Mouse (Mus musculus) limb, embryonic 15.5 days (tissue): ENCODE measurements around the gene D430019H16Rik. TPM values are rescaled to one million over a fixed set of nuclear protein-coding genes. Genes with fewer than 3 reads are reported as not detected.

Experiments used
- ATAC-seq: fragments of 200-750 bp; cut with Nextera tagmentation; 2 replicates; pipeline ENCODE4 v1.8.0; 2017; ENCODE audit warnings: low read depth, moderate TSS enrichment; ENCODE audit not compliant: insufficient number of reproducible peaks, low FRiP score, low TSS enrichment
- H3K27ac ChIP-seq: fragments of 300-500 bp; sonication (generic); 2 replicates; pipeline ENCODE4 v1.5.1; 2015; ENCODE audit warnings: moderate library complexity, mild to moderate bottlenecking, inconsistent platforms
- H3K27me3 ChIP-seq: fragments of 300-500 bp; sonication (generic); 2 replicates; pipeline ENCODE4 v1.6.1; 2015; ENCODE audit warnings: inconsistent platforms
- H3K36me3 ChIP-seq: fragments of 300-500 bp; sonication (generic); 2 replicates; pipeline ENCODE4 v1.6.1; 2015; ENCODE audit warnings: inconsistent platforms
- H3K4me1 ChIP-seq: fragments of 300-500 bp; sonication (generic); 2 replicates; pipeline ENCODE4 v1.6.1; 2015; ENCODE audit warnings: inconsistent platforms
- H3K4me2 ChIP-seq: fragments of 300-500 bp; sonication (generic); 2 replicates; pipeline ENCODE4 v1.6.1; 2015; ENCODE audit warnings: mild to moderate bottlenecking, inconsistent platforms
- H3K4me3 ChIP-seq: fragments of 300-500 bp; sonication (generic); 2 replicates; pipeline ENCODE4 v1.5.1; 2015; ENCODE audit warnings: mild to moderate bottlenecking, inconsistent platforms
- H3K9ac ChIP-seq: fragments of 300-500 bp; sonication (generic); 2 replicates; pipeline ENCODE4 v1.6.1; 2015; ENCODE audit warnings: inconsistent platforms
- H3K9me3 ChIP-seq: fragments of 300-500 bp; sonication (generic); 2 replicates; pipeline ENCODE4 v1.6.1; 2016; ENCODE audit warnings: inconsistent platforms
- WGBS: fragments of 180-500 bp; shearing (Covaris S2); methylation state at CpG from one replicate; pipeline ENCODE4 v1.1.7; 2015; 5-methylcytosine and 5-hydroxymethylcytosine counted together
- polyA plus RNA-seq: library from polyadenylated mRNA; unstranded; fragments of >200 nt; fragmentation: Nextera tagmentation; extraction: Ambion mirVana; gene quantifications from 2 replicates; pipeline ENCODE4 v1.2.1, GENCODE M21; 2015

The D430019H16Rik gene
- polyA plus RNA-seq, 1 experiment from 2014 or later, result 2.0 TPM

DNA sequence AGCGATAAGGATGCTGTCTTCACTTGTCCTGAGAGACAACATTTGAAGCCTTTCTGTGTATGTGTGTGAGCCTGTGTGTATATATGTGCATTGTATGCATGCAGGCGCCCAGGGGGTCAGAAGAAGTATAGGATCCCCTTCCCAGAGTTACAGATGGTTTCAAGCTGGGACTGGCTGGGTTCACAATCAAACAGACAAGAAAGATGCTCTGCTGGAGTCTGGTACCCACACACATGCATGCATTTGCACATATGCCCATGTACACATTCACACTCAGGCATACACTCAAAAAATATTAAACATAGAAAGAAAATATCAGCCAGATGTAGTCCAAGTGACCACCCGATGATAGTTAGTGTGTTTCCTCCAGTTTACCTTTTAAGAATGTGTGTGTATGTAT, 88.9 kb downstream of the D430019H16Rik start:
- no peak overlapping the region for H3K4me2 ChIP-seq
- no peak overlapping the region for H3K27ac ChIP-seq
- no peaks in the 10 kb centered on the region for H3K36me3 ChIP-seq
- peaks cover 10% of the 10 kb centered on the region for H3K4me1 ChIP-seq
- 82% methylated on average over 3 of the region's 3 CpGs for WGBS
- no peak overlapping the region for H3K9ac ChIP-seq
- no peaks in the 10 kb centered on the region for H3K9me3 ChIP-seq
- no peak overlapping the region for H3K4me3 ChIP-seq
- H3K27me3 ChIP-seq, result peaks cover 6% of the 10 kb centered on the region; the same call in 1 of the 2 replicates
- no peak for ATAC-seq

Other genes starting within 250 kb of the D430019H16Rik start
- gene Tcl1, start 231.1 kb upstream of the D430019H16Rik start, polyA plus RNA-seq, result not detected in 2 replicates
- 0.17 and 0.19 TPM in 2 replicates for gene Tunar, start 120.0 kb upstream of the D430019H16Rik start, polyA plus RNA-seq
- 3.8 and 4.6 TPM in 2 replicates for gene Bdkrb2, start 109.4 kb downstream of the D430019H16Rik start, polyA plus RNA-seq
- gene Bdkrb1, start 149.2 kb downstream of the D430019H16Rik start, polyA plus RNA-seq, result 0.35 TPM in 1 of 2 replicates, not detected in the other
- gene Gskip, start 231.0 kb downstream of the D430019H16Rik start, polyA plus RNA-seq, result 32.3 and 34.0 TPM in 2 replicates
- gene Atg2b, start 231.4 kb downstream of the D430019H16Rik start, polyA plus RNA-seq, result 12.9 and 13.6 TPM in 2 replicates